Mouse (Mus musculus) testis, adult 2 months (tissue): Measurements from ENCODE around the gene Bcl2l1.

Source experiments
- CTCF ChIP-seq: fragments of 200-500 bp; IDR thresholded peaks from 2 replicates; pipeline ENCODE4 v1.5.1; 2012; ENCODE audit warnings: low read depth, mild to moderate bottlenecking, inconsistent platforms, low read length, moderate library complexity; ENCODE audit not compliant: control insufficient read depth, insufficient read depth, insufficient replicate concordance
- POLR2A ChIP-seq: fragments of 200-500 bp; IDR thresholded peaks from 2 replicates; pipeline ENCODE4 v1.6.1; 2012; ENCODE audit warnings: low read depth, mild to moderate bottlenecking, inconsistent platforms, low read length, moderate library complexity; ENCODE audit not compliant: control insufficient read depth

DNA sequence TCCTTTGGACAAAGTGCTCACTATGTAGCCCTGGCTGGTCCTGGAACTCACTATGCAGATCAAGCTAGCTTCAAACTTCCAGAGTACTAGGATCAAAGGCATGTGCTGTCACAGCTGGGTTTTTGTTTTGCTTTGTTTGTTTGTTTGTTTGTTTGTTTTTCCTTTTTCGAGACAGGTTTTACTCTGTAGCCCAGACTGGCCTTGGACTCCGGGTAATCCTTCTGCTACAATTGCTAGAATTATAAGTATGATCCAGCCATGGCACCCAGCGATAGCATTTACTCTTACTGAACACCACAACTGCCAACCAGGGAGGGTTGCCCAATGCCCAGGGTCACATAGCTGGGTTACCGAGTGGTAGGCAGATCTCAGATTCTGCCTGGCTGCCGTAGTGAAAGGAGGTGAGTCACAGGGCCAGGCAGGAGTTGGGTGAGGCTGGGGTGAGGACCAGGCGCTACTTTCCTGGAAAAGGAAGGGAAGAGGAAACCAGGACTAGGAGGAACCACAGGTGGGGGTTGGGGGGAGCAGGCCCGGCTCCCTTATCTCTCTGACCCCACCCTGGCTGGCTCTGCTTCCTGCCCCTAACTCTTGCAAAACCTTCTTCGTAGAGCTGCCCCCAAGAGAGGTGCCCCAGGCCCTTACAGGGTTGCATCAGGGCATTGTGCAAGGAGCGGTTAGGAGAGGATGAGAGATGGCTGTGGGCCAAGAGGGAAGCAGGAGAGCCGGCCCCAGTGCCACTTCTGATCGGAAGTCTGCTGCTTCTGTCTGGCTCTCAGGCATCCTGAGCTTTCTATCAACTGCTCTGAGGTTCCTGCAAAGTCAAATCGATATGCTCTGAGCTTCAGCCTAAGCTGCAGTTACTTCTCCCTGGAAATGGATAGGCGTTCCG lies 90.1 kb downstream of the Bcl2l1 start:
- TF ChIP-seq POLR2A (no peak), CTCF (no peak)
